Mouse (Mus musculus) retina, adult 2 months (tissue): ENCODE results near the gene Tasp1.
"Not testable (repeated sequence)": the region's sequence is repeated elsewhere in the genome, so short reads cannot be mapped to it uniquely, and the experiment has no call there.

ENCODE experiments used
- DNase-seq: peaks from one replicate; pipeline ENCODE4 v3.0.0-alpha.2; 2012; ENCODE audit warnings: low read depth, low spot score

The Tasp1 gene

DNA sequence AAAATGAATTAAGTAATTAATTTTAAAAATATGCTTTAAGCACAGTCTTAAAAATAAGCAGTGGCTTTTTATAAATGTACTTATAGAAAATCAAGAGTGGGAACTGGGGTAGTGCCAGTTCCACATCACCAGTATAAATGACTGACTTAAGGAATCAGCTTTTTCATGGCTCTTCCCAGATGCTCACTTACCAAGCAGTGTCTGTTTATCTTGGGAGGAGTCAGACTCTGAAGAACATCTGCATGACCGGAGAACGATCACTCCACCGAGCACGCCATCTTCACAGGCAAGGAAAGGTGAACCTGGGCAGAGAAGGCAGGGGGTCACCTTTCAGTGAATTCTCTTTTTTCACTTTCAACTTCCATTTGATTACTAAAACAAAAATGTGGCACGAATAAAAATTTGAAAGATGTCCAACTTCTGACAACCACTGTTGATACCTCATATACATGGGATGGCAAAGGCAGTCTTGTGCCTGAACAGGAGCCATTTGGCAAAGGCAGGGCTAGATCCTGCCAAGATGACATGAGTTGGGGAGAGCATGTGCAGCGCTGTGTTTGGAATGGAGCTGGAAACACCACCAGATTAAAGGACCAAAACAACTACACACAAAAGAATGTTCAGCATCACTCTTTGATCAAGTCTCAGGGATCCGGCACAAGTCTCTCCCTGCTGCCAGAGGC, 182.9 kb downstream of the Tasp1 start:
- no peak for DNase-seq

GRCm38 (mm10) chr2:139878052-139878621, 188.5 kb downstream of the Tasp1 start:
- no peak for DNase-seq

- no peak for DNase-seq
Observed at GRCm38 (mm10) chr2:139875876-139876275, 190.7 kb downstream of the Tasp1 start.

DNA sequence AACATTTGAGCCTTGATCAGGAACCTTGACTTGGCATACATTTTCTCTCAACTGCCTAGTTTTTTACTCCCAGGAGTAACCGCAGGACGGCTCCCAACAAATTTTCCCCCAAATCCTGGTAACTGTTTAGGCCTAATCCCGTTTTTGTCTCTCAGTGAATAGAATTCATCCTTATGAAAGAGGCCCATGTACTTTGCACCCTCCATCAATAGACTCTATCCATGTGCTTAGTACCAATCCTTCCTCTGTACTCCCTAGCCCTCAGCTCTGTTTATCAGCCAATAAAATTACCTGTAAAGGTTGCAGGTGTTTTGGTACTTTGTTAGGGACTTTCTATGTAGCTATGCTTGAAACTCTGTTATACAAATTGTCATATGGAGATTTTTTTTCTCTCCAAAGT, 192.4 kb downstream of the Tasp1 start:
- no peak for DNase-seq

- no peak for DNase-seq
Observed at GRCm38 (mm10) chr2:139873762-139874161, 192.8 kb downstream of the Tasp1 start.

DNA sequence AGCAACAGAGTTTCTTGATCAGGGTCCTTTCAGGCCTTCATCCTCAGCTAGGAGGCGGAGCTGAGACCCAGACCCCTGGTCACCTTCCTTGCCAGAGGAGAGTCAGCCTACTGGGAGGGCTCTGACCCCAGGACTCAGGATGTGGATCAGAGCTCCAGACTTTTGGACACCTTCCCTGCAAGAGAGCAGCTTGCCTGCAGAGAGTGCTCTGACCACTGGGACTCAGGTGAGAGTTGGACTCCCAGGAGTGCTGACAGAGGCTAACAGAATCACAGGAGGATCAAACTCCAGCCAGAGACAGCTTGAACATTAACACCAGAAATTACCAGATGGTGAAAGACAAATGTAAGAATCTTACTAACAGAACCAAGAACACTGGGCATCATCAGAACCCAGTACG, 197.5 kb downstream of the Tasp1 start:
- DNase-seq = not testable (repeated sequence)

DNA sequence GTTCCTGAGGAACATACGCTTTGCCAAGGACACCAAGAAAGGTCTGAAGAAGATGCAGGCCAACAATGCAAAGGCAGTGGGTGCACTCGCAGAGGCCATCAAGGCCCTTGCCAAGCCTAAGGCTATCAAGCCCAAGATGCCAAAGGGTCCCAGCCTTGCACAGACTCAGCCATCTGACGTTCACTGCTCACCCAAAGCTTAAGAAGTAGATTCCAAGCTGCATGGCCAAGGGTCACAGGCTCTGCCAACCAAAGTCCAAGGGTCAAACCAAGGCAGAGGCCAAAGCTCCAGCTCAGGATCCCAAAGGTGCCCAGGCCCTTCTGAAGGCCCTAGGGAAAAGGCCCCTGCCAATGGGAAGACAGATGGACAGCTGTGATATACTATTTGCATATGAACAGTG, 203.2 kb downstream of the Tasp1 start:
- not testable (repeated sequence) for DNase-seq

DNA sequence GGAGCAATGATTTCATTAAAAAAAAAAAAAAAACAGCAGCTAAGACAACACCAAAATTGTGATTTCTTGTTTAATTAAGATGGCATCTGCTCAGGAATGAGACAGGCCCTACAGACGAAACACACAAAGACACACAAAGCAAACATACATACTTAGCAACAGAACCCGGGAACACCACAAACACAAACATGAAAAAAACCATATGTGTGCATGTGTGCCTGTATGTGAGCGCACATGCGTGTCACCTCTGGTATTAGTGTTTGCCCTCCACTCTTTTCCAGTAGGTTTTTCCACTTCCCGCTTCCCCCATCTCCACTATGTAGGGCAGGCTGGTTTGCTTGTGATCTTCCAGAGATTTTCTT, 206.5 kb downstream of the Tasp1 start:
- DNase-seq = no peak

DNA sequence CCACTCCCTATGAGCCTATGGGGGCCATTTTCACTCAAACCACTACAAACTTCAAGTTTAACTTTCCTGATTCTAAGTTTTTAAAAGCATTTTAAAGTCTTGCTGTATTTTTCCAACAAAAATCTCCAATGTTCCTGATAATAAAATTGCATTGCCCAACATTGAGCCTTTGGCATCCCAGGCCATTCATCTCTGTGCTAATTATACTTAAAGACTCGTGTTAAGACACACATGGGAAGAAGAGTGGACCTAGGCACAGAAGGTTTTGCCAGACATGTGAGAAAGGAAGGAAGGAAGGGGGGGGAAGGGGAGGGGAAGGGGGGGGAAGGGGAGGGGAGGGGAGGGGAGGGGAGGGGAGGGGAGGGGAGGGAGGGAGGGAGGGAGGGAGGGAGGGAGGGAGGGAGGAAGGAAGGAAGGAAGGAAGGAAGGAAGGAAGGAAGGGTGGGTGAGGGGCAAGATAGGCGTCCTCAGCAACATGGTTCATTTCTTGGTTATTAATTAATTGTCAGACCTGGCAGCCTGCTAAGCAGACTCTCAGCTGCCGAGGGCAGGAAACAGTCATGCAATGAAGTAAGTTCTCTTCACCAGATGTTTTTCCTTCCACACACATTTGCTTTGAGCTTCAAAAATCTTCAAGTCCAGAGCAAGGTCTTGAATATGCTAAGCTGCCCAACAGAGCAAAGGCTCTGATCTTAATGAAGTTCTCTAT, 207.0 kb downstream of the Tasp1 start:
- no peak for DNase-seq

DNA sequence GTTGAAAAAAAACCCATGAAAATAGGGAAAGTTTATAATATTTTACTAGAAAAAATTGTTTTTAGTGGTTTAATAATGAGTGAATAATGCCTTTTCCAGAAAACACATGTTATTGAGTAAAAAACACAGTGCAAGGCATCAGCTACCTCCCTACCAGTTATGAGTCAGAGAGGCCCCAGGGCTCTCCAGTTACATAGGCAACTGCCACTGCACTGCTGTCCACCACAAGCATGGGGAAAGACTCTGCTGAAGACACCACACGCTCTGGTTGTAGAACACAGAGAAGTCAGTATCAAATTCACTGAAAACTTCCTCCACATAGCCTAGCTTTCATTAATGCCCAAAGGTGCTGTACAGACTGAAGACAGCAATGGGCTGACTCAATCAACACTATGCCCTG, 217.0 kb downstream of the Tasp1 start:
- DNase-seq = no peak

GRCm38 (mm10) chr2:139841359-139841758, 225.2 kb downstream of the Tasp1 start:
- DNase-seq = no peak

- no peak for DNase-seq
Observed at GRCm38 (mm10) chr2:139840941-139841340, 225.7 kb downstream of the Tasp1 start.

DNA sequence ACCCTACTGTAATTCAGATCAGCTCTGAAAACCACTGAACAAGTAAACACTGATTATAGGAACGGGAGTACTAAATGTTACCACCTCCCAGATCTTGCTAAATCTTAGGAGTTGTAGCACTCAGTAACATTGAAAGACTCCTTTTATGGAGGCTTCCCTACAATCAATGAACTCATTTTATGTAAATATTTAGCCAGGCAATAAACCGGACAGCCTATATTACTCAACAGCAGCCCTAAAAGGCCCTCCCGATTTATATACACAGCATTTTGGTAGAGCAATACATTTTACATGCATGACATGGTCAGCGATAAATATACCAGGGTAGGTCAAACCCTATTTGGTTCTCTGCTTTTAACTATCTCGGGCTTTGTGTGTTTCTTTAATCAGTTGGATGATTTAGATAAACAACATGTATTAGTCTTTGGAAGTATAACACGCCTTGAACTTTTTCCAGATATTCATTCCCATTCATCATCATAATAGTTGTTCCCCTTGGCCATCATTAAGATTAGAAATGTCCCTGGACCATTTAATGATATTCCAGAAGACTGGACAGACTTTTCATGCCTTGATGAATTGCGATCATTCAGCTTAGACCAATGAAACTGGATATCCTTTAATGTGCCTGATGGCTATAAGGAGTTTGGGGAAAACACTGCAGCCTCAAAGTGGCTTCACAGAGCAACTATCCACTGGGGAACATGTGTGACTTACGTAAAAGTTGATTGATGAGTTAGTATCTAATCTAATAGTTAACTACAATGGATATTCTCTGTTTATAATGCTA, 244.8 kb downstream of the Tasp1 start:
- DNase-seq = no peak

- no peak for DNase-seq
Observed at GRCm38 (mm10) chr2:139817275-139817674, 249.3 kb downstream of the Tasp1 start.

GRCm38 (mm10) chr2:139807887-139808286, 258.7 kb downstream of the Tasp1 start:
- no peak for DNase-seq

GRCm38 (mm10) chr2:139804041-139804440, 262.6 kb downstream of the Tasp1 start:
- DNase-seq = no peak

DNA sequence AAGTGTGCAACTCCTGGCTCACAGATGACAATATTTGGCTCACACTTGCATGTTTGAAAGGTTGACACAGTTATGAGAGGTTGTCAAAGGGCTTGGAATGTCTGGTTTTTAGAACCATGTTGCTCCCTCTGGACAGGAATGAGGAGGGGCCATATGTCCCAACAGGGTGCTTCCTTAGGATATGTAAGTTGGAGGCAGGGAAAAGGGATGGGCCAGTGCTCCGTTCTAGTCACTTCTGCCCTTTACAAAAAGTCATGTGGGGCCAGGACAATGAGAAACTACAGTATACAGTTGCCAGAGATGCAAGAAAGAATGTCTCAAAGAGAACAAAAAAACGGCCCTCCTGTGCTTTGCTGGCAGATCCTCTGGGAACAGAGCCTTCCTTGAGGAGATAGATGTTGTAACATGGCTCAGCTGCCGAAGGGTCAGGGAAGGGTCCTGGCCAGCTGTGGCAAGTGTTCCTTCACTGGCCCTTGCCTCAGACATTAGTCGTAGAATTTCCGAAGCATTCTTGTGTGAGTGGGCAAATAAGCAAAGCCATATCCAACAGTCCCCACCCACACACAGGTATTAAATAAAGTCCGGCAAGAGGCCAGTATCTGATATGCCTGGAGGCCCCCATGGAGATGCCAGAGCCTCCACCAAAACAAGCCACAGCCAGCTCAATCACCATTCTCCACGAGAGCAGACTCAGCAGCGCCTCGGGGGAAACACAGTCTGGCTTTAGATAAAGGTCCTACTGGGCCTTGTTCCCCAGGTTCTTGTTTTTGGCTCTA, 274.1 kb downstream of the Tasp1 start:
- DNase-seq = no peak

DNA sequence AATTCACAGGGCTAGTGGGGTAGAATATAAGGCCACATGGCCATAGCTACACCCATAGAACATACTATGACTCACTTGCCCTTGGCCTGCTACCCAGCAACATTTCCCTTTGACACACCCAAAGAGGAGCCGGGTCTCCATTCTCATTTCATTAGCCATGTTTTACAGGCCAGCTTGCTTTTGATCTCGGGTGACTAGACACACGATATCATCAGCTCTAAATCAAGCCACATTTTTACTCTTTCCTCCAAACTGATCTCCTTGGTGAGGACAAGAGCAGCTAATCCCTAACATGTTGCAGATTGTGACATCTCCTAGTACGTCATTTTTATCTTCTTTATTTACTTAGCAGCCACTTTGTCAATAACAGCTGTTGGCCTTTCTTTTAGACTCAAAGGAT, 277.9 kb downstream of the Tasp1 start:
- no peak for DNase-seq

DNA sequence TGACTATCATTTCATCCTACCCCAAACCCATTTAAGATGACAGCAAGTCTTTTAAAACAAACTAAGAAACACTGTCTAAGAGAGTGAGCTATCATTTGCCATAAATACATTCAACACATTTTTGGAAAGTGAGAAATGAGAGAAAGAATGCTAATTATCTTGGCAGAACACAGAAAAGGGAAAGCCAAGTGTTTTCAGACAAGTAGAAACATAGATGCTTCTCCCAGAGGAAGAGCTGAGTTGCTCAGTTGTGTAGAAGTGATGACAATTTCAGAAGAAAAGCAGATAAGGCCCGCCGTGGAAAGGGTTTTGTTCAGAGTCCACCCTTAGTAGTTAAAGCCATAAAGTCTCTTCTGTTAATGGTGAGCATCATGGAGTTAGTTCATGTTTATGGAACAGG, 281.7 kb downstream of the Tasp1 start:
- no peak for DNase-seq

GRCm38 (mm10) chr2:139784465-139784864, 282.1 kb downstream of the Tasp1 start:
- no peak for DNase-seq
